Mouse (Mus musculus): ENCODE data around the gene Dhrs13. TPM values are rescaled to one million over a fixed set of nuclear protein-coding genes. Genes with fewer than 3 reads are reported as not detected.

The Dhrs13 gene
- total and polyA plus RNA-seq, 3 experiments = 21.6 to 39.0 (median 33.7) TPM

- TF ChIP-seq PAX5 (IDR thresholded peaks at IDR 0.05; ENCODE audit: low read length) (no peak), HCFC1 (IDR thresholded peaks at IDR 0.05; ENCODE audit: low read depth, low read length) (no peak), KAT2A (IDR thresholded peaks at IDR 0.05; ENCODE audit: insufficient replicate concordance, low read length) (no peak), NELFE (IDR thresholded peaks at IDR 0.05; ENCODE audit: low read depth, low read length) (no peak), ZNF384 (IDR thresholded peaks at IDR 0.05; ENCODE audit: low read depth, low read length) (no peak), TCF12 (IDR thresholded peaks at IDR 0.05; ENCODE audit: low read depth, low read length) (no peak), MXI1 (IDR thresholded peaks at IDR 0.05; ENCODE audit: low read depth, low read length) (no peak), ETS1 (conservative IDR thresholded peaks at IDR 0.05; ENCODE audit: low read depth, low read length) (no peak), USF2 (conservative IDR thresholded peaks at IDR 0.05; ENCODE audit: low read depth, low read length) (no peak), IRF4 (IDR thresholded peaks at IDR 0.05; ENCODE audit: low read depth, low read length) (no peak), GABPA (IDR thresholded peaks at IDR 0.05; ENCODE audit: insufficient replicate concordance, low read depth, low read length) (no peak), E2F4 (IDR thresholded peaks at IDR 0.05; ENCODE audit: insufficient replicate concordance, low read depth, low read length) (no peak), NRF1 (IDR thresholded peaks at IDR 0.05; ENCODE audit: low read depth, low read length) (no peak), RAD21 (IDR thresholded peaks at IDR 0.05; ENCODE audit: low read depth, low read length) (no peak), BHLHE40 (IDR thresholded peaks at IDR 0.05; ENCODE audit: low read depth, low read length) (no peak), CHD2 (IDR thresholded peaks at IDR 0.05; ENCODE audit: low read length) (no peak), TBP (conservative IDR thresholded peaks at IDR 0.05; ENCODE audit: low read depth, low read length) (no peak), POLR2A (IDR thresholded peaks at IDR 0.05; ENCODE audit: low read depth, low read length) (no peak), JUN (IDR thresholded peaks at IDR 0.05; ENCODE audit: insufficient read depth, low read depth, low read length) (no peak), JUND (conservative IDR thresholded peaks at IDR 0.05; ENCODE audit: low read depth, low read length) (no peak)
- in situ Hi-C loops (cut with MboI; ENCODE audit: low pct_ligation_motif_present, low pct_unique_long_range_greater_than_20kb, low sequenced_read_pairs) = no loop called here
- peaks cover 4 to 13% of the 10 kb centered on the region in 2 experiments for H3K4me1 ChIP-seq (ENCODE audit: control insufficient read depth in 1 of 2, insufficient read depth in 2 of 2)
- H3K79me2 ChIP-seq (replicated peaks; ENCODE audit: control insufficient read depth, extremely low read depth, insufficient read depth, poor library complexity, severe bottlenecking) = peaks cover 14% of the 10 kb centered on the region
- H3K27ac ChIP-seq (ENCODE audit: insufficient read depth, low read depth) = no peak overlapping the region
- no peaks in the 10 kb centered on the region for H3K9me3 ChIP-seq (replicated peaks; ENCODE audit: low read length)
- H3K4me3 ChIP-seq (replicated peaks in 1 of 3; ENCODE audit: low read depth in 2 of 3, low read length in 2 of 3, poor library complexity in 1 of 3) = no peak overlapping the region
- no peak overlapping the region for H3K9ac ChIP-seq (ENCODE audit: insufficient read depth, low read depth)
- peaks cover 50 to 84% of the 10 kb centered on the region in 2 experiments for H3K36me3 ChIP-seq (replicated peaks in 1 of 2; ENCODE audit: control insufficient read depth in 1 of 2, insufficient read depth in 1 of 2, low read length in 1 of 2)
- no peak for DNase-seq (ENCODE audit: extremely low read depth)
- dilution Hi-C loops (cut with MboI; ENCODE audit: extremely low pct_ligation_motif_present, extremely low pct_unique_long_range_greater_than_20kb, low sequenced_read_pairs) = no loop called here
- no peak overlapping the region for H3K4me2 ChIP-seq (ENCODE audit: insufficient read depth, low read depth, poor library complexity, severe bottlenecking)
- no peaks in the 10 kb centered on the region for H3K27me3 ChIP-seq (replicated peaks)
Measured at GRCm38 (mm10) chr11:78074666-78075065, 42.6 kb downstream of the Dhrs13 start.

All from CH12.LX (cell line).